Mouse (Mus musculus) testis, adult 2 months (tissue): ENCODE measurements at regions not wholly inside any gene's neighbourhood (a gene's known extent, or its start where the extent isn't known, plus 50 kb on each side); places are given as distances from the start of the nearest gene placed in this dataset.

Experiments
- H3K27ac ChIP-seq: fragments of 200-500 bp; 2 replicates; pipeline ENCODE4 v1.5.1; 2012; ENCODE audit warnings: low read depth, low read length; ENCODE audit not compliant: control insufficient read depth, insufficient read depth
- H3K27me3 ChIP-seq: fragments of 200-500 bp; 2 replicates; pipeline ENCODE4 v1.6.1; 2012; ENCODE audit warnings: mild to moderate bottlenecking, low read length, moderate library complexity; ENCODE audit not compliant: control insufficient read depth, insufficient read depth
- H3K36me3 ChIP-seq: fragments of 200-500 bp; 2 replicates; pipeline ENCODE4 v1.6.1; 2012; ENCODE audit warnings: mild to moderate bottlenecking, low read length; ENCODE audit not compliant: control insufficient read depth, insufficient read depth
- H3K4me1 ChIP-seq: fragments of 200-500 bp; 2 replicates; pipeline ENCODE4 v1.6.1; 2012; ENCODE audit warnings: low read length; ENCODE audit not compliant: control insufficient read depth, insufficient read depth
- H3K4me3 ChIP-seq: fragments of 200-500 bp; 2 replicates; pipeline ENCODE4 v1.5.1; 2012; ENCODE audit warnings: low read depth, mild to moderate bottlenecking, low read length, moderate library complexity, mixed read lengths; ENCODE audit not compliant: control insufficient read depth
- CTCF ChIP-seq: fragments of 200-500 bp; IDR thresholded peaks from 2 replicates; pipeline ENCODE4 v1.5.1; 2012; ENCODE audit warnings: low read depth, mild to moderate bottlenecking, inconsistent platforms, low read length, moderate library complexity; ENCODE audit not compliant: control insufficient read depth, insufficient read depth, insufficient replicate concordance
- POLR2A ChIP-seq: fragments of 200-500 bp; IDR thresholded peaks from 2 replicates; pipeline ENCODE4 v1.6.1; 2012; ENCODE audit warnings: low read depth, mild to moderate bottlenecking, inconsistent platforms, low read length, moderate library complexity; ENCODE audit not compliant: control insufficient read depth

GRCm38 (mm10) chr10:7267903-7268302 lies 55.9 kb upstream of the Cnksr3 start:
- Histone ChIP-seq H3K4me1 (no peaks in the 10 kb centered on the region), H3K27ac (no peak overlapping the region), H3K36me3 (no peaks in the 10 kb centered on the region), H3K4me3 (no peak overlapping the region), H3K27me3 (no peaks in the 10 kb centered on the region)
- TF ChIP-seq POLR2A (no peak), CTCF (no peak)

- Histone ChIP-seq H3K27ac (no peak overlapping the region), H3K27me3 (no peaks in the 10 kb centered on the region), H3K4me1 (no peaks in the 10 kb centered on the region), H3K4me3 (no peak overlapping the region), H3K36me3 (no peaks in the 10 kb centered on the region)
- TF ChIP-seq POLR2A (no peak), CTCF (no peak)
Observed at GRCm38 (mm10) chr10:7267106-7267505, 55.1 kb upstream of the Cnksr3 start.

- TF ChIP-seq POLR2A (no peak), CTCF (no peak)
- H3K4me3 ChIP-seq = no peak overlapping the region
- no peaks in the 10 kb centered on the region for H3K27me3 ChIP-seq
- H3K27ac ChIP-seq = no peak overlapping the region
- H3K36me3 ChIP-seq = no peaks in the 10 kb centered on the region
- H3K4me1 ChIP-seq = no peaks in the 10 kb centered on the region
Observed at GRCm38 (mm10) chr10:7265412-7265811, 53.4 kb upstream of the Cnksr3 start.

- Histone ChIP-seq H3K27ac (no peak overlapping the region), H3K27me3 (no peaks in the 10 kb centered on the region), H3K36me3 (no peaks in the 10 kb centered on the region), H3K4me3 (no peak overlapping the region), H3K4me1 (no peaks in the 10 kb centered on the region)
- no peak for TF ChIP-seq POLR2A
- TF ChIP-seq CTCF = no peak
Observed at GRCm38 (mm10) chr10:7264721-7265120, 52.7 kb upstream of the Cnksr3 start.
